Mouse (Mus musculus): ENCODE results near the gene Ube2g1. TPM values are rescaled to one million over a fixed set of nuclear protein-coding genes. Genes with fewer than 3 reads are reported as not detected.

The Ube2g1 gene
- 39.8 TPM for polyA plus RNA-seq (2015; fragmentation: Illumina TruSeq; extraction: RNeasy Lipid Tissue Mini Kit (QIAGEN cat#74804); ENCODE audit: insufficient read depth, low replicate concordance)

DNA sequence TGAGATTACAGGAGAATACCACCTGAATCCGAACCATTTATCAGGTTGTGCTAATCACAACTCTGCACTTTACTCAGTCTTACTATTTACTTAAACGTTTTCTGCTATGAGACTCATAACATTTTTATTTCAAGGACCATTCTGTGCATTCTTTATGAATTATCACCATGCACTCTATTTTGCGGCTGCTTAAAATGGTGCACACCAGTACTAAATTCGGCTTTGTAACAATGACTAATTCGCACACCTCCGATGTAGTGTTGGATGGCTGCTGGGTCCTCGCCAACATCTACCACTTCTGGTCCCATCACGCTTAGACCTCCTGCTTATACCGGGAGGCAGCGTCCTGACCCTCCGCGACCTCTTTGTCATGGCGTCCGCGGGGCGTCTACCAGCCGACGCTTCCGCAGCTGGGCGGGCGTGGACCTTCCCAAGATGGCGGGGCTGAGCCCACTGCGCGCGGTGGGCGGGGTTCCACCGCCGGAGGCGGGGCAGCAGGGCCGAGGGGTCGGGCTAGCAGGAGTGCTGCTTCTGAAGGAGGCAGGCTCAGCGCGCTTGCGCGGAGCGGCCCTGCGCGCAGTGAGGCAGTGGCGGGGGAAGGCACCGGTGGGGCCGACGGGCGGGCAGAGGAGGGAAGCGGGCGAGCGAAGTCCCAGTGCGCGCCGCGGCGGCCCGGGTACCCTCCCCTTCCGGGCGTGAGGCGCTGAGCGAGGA is at the start of gene Ube2g1:
TSS of gene Ube2g1 (plus strand) at position 590 of the 714 bp plus-strand sequence.

DNA sequence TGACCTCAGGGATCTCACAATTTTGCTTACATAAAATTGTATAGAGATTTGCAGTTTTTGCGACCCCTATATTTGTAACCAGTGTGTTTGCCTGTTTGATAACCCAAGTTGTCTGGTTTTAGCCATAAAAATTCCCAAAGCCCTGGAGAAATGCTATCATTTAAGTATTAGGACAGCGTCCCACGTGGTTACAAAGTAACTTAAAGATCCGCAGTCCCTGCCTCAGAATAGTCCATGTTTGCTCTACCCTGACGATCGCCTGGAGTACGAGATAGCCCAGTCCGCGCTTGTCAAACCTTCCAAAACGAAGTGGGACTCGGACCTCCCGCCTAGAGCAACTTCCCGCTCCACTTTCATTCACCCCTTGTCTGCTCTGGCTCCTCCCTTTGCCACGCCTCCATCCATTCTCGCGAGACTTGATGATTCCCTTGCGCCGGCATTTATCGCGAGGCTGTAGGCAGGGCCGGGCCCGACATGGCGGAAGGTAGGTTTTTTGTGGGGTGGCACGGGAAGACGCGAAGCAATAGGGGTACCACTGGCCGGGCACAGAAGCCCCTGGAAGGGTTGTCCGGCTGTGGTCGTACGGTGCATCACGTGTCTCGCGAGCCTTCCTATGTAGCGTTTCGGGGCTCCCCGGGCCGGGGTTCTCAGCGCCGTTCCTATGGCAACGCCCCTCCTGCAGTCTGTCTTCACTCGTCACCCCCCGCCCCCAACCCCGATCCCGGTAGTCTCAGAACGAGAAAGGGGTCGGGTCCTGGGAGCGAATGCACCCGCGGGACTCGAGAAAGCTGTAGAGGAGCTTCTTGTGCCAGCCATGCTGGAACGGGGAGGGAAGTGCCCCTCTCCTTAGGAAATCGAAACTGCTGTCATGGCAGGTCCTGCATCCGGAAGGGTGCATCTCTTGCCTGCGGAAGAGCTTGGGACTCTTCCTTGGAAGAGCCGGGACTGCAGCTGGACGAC is 82.7 kb downstream of the Ube2g1 start, which contains the start of gene Ankfy1:
TSS of gene Ankfy1 (plus strand) at position 456 of the 960 bp plus-strand sequence.

Other genes with a start within 250 kb of the Ube2g1 start
- not detected for gene Tekt1, start 244.8 kb upstream of the Ube2g1 start, polyA plus RNA-seq (2015; fragmentation: Illumina TruSeq; extraction: RNeasy Lipid Tissue Mini Kit (QIAGEN cat#74804); ENCODE audit: insufficient read depth, low replicate concordance)
- gene Smtnl2, start 195.6 kb upstream of the Ube2g1 start, polyA plus RNA-seq (2015; fragmentation: Illumina TruSeq; extraction: RNeasy Lipid Tissue Mini Kit (QIAGEN cat#74804); ENCODE audit: insufficient read depth, low replicate concordance): 0.36 TPM
- not detected for gene Ggt6, start 171.8 kb upstream of the Ube2g1 start, polyA plus RNA-seq (2015; fragmentation: Illumina TruSeq; extraction: RNeasy Lipid Tissue Mini Kit (QIAGEN cat#74804); ENCODE audit: insufficient read depth, low replicate concordance)
- gene Mybbp1a, start 165.9 kb upstream of the Ube2g1 start, polyA plus RNA-seq (2015; fragmentation: Illumina TruSeq; extraction: RNeasy Lipid Tissue Mini Kit (QIAGEN cat#74804); ENCODE audit: insufficient read depth, low replicate concordance): 98.0 TPM
- 21.6 TPM for gene Spns2, start 117.4 kb upstream of the Ube2g1 start, polyA plus RNA-seq (2015; fragmentation: Illumina TruSeq; extraction: RNeasy Lipid Tissue Mini Kit (QIAGEN cat#74804); ENCODE audit: insufficient read depth, low replicate concordance)
- gene Spns3, start 56.8 kb upstream of the Ube2g1 start, polyA plus RNA-seq (2015; fragmentation: Illumina TruSeq; extraction: RNeasy Lipid Tissue Mini Kit (QIAGEN cat#74804); ENCODE audit: insufficient read depth, low replicate concordance): 6.0 TPM
- gene Ankfy1, start 82.7 kb downstream of the Ube2g1 start, polyA plus RNA-seq (2015; fragmentation: Illumina TruSeq; extraction: RNeasy Lipid Tissue Mini Kit (QIAGEN cat#74804); ENCODE audit: insufficient read depth, low replicate concordance): 60.6 TPM
- gene Cyb5d2, start 188.9 kb downstream of the Ube2g1 start, polyA plus RNA-seq (2015; fragmentation: Illumina TruSeq; extraction: RNeasy Lipid Tissue Mini Kit (QIAGEN cat#74804); ENCODE audit: insufficient read depth, low replicate concordance): 9.4 TPM
- 39.0 TPM for gene Zzef1, start 188.9 kb downstream of the Ube2g1 start, polyA plus RNA-seq (2015; fragmentation: Illumina TruSeq; extraction: RNeasy Lipid Tissue Mini Kit (QIAGEN cat#74804); ENCODE audit: insufficient read depth, low replicate concordance)